Mouse (Mus musculus): ENCODE data around the gene Gtf2h3.
"Not testable (repeated sequence)": the region's sequence is repeated elsewhere in the genome, so short reads cannot be mapped to it uniquely, and the experiment has no call there.

The Gtf2h3 gene

DNA sequence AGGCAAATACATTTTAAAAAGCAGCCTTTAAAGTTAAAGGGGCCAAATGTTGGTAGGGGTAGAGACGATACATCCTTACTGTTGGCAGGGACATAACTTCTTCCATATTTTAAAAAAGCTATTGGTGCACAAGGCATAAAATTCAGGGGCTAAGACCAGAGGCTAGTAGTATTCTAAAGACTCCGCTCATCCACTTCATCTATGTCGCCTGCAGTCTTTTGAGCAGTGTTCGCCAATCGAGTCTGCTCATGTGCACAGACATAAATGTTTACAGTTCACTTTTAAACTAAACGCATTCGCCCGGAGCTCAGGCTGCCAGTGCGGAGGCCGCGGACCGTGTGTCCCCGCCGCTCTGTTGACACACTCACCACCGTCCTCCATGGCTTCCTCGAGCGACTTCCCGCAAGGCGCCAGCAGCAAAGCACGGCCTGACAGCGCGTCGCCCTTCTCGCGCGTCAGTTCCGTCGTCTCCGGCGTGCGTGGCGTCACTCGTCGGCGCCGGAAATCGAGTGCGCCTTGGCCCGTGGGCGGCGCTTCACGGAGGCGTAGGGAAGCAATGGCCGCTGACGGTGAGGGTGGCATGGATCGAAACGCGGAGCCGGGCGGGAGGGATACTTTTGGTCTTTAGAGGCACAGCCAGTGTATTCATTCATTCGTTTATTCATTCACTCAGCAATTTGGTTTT is at the start of gene Gtf2h3, which contains the start of gene Eif2b1:
Gtf2h3 (plus strand) TSS at position 508 of the 685 bp plus-strand sequence.
Eif2b1 (minus strand) TSS at position 499 of the 685 bp plus-strand sequence.
- peak; percentile 94 for DNase-seq (ENCODE audit: low spot score)

DNA sequence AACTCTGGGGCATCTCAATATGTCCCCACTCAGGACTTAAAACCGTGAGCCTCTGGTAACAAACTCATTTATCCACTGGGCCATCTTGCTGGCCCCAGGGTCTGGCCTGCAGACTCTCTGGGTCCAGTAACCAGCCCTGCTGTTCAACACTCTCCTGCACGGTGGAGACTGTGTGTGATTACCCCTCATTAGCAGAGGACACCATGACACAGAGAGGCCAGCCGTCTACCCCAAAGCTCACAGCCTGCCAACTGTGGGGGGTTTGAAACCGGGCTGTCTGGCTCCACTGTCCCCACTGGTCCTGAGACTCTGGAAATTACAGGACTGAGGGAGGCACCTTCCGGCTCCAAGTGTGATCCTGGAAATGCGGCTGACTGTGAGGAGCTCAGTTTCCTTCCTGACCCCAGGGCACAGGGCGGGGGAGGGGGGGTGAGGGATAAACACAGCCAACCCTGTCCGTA is 49.7 kb upstream of the Gtf2h3 start:
- no peak for DNase-seq (ENCODE audit: low spot score)

DNA sequence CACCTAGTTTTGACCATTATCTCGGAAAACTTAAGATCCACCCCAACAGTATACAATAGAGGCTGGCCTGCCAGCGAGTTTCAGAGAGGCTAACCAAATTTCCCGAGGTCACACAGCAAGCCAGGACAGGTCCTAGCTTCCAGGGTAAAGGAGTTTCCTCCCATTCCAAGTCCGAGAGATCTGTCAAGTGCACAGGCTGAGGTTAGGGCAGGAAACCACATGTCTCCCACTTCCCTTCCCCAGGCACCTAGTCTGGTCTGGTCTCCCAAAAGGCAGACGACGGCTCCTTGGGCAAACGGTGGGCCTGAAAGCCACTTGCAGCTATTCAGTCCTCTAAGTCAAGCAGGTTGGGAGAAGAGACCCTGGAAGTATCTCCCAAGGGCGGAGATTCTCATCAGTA is 49.2 kb upstream of the Gtf2h3 start:
- DNase-seq (ENCODE audit: low spot score): no peak

DNA sequence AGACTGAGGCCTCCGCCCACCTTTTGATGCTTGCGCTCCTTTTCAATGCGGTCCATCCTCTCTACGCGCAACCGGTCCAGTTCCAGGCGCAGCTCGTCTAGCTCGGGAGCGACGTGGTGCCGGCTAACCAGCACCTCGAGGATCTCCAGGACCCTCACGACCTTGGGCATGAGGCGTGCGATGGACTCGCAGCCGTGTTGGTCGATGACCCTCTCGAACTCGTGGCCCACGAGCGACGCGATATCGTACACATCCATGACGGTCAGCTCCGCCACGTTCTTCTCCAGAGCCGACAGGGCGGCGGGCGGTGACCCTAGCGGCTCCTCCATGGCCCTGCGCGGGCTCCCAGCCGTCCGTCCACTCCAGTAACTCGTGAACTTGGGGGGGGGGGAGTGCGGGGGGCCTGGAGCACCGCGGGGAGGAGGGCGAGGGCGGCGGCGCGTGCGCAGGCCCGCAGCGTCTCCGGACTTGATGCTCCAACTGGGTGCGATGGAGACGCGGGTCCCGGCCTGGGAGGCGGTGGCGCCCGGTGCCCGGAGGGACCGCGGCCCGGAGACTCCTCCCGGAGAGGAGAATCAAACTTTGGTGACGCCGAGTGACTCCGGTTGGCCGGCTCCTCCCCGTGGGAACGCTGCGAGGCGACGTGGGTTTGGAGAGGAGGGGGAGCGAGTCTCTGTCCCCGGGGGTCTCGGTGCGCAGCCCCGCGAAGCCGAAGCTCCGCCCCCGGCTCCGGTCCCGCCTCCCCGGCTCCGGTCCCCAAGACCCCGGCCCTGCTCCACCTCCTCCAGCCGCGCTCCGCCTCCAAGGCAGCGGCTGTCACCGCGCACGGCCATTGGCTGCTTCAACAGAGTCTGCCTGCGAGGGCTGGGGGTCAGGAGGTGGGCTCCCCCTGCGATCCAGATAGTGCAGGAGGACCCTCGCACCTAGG is 48.0 kb upstream of the Gtf2h3 start, which contains the start of gene Rilpl1:
Rilpl1 (minus strand) TSS at position 737 of the 928 bp plus-strand sequence.
- peak; percentile 49 for DNase-seq (ENCODE audit: low spot score)

DNA sequence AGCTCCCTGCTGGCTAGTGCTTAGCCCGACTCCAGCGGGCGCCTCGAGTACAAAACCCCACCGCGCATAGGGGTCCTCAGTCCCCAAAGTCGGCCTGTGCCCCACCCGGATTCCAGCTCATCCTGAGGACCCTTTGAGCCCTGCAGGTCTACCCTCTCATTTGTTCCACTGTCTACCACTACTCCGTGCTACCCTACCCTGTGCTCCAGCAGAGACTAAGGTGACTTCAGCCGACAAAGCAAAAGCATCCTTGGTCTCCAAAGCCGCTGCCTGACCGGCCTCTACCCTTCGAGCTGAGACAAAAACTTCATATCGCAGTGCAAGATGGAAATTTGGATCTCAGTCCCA is 47.4 kb upstream of the Gtf2h3 start:
- no peak for DNase-seq (ENCODE audit: low spot score)

DNA sequence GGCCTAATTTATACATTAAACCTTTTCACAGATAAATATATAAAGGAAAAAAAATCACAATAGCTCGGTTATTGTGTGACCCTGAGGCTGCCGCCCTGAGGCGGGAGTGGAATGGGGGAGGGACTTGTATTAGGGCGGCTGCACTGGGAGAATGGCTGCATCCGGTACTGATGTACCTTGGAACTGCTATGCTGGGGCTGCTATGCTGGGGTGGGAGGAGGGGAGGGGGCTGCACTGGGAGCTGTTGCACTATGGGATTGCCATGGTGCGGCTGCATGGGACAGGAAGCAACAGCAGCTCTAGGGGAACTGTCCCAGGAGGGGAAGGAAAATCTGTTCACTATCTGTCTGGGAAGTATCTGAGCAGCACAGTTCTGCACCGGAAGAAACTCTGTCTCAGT is 46.5 kb upstream of the Gtf2h3 start:
- DNase-seq (ENCODE audit: low spot score): no peak

DNA sequence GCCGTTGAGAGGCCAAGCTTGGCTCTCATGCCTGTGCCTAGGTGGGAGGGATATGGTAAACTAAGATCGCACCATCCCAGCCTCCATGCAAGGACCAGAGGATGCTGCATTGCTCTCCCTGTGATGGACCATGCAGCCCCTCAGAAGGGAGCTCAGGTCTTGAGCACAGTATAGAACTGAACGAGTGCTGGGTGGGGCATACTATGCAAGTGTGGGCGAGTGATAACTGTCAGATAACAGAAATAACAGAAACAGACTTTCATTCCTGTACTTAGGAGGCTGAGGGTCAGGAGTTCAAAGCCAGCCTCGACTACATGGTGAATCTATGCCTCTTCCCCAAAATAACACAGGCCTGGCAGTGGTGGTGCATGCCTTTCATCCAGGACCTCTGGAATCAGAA is 43.9 kb upstream of the Gtf2h3 start:
- DNase-seq (ENCODE audit: low spot score): no peak

DNA sequence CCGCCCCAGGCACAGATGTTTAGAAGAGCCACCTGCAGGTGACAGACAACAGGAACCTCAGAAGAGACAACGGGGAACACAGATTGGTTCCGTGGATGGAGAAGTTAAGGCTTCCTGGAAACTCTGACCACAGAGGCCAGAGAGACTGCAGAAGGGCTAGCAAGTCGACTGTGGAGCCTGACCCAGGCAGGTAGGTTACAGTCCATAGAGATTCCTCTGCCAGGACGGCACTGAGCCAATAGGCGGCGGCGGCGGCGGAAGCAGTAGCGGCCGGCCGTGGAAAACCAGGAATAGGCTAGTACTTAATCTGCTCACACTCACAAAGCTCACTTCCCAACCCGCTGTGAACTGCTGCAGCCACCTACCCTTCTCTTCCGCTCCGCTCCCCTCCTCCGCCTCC is 42.2 kb upstream of the Gtf2h3 start:
- peak; percentile 8 for DNase-seq (ENCODE audit: low spot score)

DNA sequence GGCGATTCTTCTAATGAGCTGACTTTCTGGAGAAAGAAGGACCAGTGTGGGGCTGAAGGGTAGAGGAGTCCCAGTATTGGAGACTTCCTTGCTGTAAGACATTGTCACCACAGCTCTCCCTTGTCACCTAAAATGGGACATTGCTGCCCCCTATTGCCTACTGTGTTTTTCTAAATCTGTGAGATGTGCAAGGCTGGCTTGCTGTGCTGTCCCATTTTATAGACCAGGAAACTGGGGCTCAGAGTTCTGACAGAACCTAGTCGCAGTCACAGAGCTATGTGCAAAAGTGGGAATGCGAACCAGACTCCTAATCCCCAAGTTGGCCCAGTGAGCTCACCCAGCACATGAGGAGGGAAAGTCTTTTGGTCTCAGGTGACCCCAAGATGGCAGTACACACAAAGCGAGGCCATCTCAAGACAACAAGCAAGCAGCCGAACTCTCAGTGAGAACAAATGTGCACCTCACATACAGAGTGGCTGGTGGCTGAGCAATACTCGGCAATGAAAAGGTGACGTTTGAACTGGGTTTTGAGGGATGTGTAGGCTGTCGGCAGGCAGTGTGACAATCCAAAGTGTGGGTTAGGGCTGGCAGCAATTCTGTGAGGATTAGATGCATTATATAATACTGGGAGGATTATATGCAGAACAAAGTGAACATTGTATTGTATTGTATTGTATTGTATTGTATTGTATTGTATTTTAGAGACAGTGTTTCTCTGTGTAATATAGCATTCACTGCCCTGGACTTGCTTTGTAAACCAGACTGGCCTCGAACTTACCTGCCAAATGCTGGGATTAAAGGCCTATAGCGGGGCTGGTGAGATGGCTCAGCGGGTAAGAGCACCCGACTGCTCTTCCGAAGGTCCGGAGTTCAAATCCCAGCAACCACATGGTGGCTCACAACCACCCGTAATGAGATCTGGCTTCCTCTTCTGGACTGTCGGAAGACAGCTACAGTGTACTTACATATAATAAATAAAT is 39.8 kb upstream of the Gtf2h3 start:
- peak; percentile 73 for DNase-seq (ENCODE audit: low spot score)

DNA sequence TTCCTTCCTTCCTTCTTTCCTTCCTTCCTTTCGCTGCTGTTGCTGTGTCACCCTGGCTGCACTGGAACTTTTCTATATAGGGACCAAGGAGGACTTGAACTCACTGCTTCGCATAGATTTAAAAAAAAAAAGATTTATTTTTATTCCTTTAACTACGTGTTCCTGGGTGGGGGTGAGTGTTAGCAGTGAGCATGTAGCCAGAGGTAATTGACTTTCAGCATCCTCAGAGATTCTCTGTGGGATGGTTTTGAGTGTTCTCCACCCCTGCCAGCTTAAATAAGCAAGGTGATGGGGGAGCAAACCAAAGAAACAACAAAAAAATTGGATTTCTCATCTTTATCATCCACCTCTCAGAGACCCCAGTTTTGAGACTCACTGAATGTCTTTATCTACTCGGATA is 39.0 kb upstream of the Gtf2h3 start:
- no peak for DNase-seq (ENCODE audit: low spot score)

DNA sequence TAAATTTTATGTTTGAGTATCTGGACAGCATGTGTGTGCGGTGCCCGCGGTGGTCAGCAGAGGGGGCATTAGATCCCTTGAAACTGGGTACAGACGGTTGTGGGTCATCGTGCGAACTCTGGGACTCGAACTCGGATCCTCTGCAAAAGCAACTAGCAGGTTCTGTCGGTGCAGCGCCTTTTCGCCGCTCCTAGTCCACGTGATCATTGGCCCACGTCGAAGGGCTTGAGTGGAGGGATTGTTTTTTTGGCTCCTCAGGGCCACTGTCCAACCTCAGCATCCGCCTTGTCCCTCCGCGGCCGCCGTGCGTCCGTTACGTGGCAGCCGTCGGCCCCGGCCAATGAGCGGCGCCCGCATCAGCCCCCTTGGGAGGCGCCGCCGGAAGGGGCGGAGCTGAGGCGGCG is 38.6 kb upstream of the Gtf2h3 start, which contains the start of gene Tmed2:
Tmed2 (plus strand) TSS at position 313 of the 404 bp plus-strand sequence.
- peak; percentile 95 for DNase-seq (ENCODE audit: low spot score)

DNA sequence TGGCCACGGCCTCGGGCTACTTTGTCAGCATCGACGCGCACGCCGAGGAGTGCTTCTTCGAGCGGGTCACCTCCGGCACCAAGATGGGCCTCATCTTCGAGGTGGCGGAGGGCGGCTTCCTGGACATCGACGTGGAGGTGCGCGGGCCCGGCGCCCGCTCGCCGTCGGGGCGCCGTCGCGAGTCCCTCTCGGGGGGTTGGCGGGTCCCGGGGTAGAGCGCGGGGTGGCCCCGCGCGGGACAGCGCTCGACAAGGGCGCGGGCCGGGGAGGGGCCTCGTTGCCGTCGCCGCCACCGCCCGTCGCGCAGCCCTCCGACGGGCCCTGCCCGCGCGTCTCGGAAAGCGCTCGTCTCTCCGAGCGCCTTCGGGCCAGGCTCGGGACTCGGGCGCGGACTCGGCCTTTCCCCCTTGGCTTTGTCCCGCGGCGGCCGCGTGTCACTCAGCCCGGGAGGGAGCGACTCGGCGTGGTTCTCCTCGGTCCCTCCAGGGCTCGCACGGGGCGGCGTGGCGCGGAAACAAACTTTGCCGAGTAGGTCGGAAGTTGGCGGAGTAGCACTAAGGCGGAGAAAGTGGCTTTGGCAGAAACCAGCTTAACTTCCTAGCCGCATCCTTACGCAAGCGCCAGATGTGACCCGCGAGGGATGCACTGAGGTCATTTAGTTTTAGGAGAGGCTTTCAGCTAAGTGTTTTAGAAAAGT is 37.9 kb upstream of the Gtf2h3 start:
- DNase-seq (ENCODE audit: low spot score): peak; percentile 63

DNA sequence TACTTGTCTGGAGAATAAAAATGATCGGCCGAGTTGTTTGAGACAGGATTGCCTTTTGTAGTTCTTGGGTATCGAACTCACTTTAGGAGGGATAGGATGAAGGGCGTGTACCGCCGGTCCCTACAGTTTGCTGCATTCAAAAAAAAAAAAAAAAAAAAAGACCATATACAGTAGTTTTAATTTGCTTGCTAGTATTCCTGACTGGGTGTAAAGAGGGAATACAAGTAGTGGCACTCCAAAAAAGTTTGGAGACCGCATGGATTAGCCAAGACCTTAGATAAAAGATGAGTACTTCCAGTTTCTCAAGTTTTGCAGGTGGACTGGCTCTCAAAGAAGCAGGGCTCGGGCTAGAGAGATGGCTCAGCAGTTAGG is 37.4 kb upstream of the Gtf2h3 start:
- no peak for DNase-seq (ENCODE audit: low spot score)

DNA sequence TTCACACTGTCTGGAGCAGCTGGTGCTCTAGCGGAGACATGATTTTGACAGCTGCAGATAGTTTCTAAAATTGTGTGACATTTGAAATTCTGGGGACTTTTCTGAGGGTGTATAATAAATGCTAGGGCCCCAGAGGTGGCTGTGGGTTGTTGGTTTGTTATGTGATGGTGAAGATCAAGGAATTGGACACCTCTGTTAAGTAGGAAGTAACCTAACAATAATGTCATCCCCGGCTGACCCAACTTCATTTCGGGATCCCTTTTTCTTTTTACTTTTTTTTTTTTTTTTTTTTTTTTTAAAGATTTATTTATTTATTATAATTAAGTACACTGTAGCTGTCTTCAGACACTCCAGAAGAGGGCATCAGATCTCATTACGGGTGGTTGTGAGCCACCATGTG is 28.2 kb upstream of the Gtf2h3 start:
- DNase-seq (ENCODE audit: low spot score): not testable (repeated sequence)

DNA sequence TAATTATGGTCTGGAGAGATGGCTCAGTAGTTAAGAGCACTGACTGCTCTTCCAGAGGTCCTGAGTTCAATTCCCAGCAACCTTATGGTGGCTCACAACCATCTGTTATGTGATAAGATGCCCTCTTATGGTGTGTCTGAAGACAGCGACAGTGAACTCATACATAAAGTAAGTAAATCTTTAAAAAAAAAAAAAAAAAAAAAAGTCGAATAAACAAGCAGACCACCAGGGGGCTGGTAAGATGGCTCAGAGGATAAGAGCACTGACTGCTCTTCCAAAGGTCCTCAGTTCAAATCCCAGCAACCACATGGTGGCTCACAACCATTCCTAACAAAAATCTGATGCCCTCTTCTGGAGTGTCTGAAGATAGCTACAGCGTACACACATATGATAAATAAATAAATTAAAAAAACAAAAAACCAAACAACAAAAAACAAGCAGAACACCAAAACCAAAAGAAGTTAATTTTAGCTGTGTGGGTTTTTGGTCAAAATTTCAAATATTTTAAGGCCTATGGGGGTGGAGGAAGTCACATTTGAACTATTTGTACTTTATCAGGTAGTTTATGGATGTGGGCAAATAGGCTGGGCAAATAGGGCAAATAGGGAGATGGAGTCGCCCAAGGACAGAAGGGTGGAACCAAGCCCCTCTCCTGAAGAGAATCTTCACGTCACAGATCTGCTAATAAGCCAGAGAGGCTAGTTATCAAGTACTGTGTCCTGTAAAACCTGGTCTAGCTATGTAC is 27.4 kb upstream of the Gtf2h3 start:
- not testable (repeated sequence) for DNase-seq (ENCODE audit: low spot score)

DNA sequence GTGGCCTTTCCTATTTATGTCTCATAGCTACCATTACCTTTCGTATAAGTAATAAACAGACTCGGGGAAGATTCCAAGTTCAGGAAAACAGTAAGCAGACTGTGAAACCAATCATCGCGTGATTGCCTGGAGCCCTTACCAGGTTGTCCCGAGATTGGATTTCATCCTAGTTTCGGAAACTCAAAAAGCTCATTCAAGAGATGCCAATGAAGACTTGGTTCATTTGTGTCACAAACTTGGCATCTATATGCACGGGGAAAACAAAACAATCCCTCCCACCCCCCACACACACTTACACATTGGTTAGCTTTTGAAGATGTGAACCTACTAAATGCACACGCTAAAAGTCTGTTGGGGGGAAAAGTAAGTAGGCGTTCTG is 26.9 kb upstream of the Gtf2h3 start:
- DNase-seq (ENCODE audit: low spot score): no peak

DNA sequence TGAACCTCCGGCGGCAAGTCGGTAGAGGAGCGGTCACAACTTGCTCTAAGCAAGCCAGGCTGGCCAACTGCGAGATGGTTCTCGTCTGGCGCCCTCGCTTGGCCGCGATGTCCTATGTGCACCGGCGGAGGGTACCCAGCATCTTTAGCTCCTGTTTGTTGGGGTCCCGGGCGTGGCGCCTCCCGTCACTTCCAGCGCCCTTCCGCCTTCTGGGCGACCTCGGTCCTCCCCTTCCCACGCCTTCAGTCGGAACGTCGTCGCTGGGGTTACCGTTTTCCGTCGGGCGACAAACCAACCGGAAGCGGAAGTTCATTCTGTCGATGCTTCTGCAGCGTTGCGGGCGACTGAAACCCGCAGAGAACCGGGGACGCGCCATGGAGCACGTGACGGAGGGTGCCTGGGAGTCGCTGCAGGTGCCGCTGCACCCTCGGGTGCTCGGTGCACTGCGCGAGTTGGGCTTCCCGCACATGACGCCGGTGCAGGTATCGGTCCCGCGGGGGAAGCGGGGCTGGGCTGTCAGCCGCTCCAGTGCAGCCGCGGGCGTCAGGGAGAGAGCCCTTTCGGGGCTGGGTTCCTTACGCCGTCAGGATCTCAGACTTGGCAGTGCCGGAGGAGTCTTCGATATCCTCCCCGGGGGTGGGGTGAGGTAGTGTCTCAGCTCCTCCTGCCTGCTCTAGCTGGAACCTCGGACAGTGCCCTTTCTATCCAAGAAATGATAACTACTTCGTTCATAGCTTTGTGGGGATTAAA is 26.2 kb upstream of the Gtf2h3 start, which contains the start of gene Ddx55:
Ddx55 (plus strand) TSS at position 307 of the 750 bp plus-strand sequence.
- DNase-seq (ENCODE audit: low spot score): peak; percentile 94

DNA sequence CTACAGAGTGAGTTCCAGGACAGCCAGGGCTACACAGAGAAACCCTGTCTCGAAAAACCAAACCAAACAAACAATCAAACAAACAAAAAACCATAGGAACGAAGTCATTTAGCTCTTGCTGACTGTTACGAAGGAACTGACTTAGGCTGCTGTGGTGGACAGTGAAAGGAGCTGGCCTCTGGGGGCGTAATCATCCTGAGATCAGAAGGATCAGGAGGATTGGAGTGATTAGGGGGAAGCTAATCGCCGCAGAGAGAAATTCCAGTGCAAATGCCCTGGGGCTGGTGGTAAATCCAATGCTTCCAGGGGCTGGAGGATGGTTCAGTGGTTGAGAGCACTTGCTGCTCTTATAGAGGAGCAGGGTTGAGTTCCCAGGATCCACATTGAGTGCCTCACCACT is 25.3 kb upstream of the Gtf2h3 start:
- DNase-seq (ENCODE audit: low spot score): no peak

DNA sequence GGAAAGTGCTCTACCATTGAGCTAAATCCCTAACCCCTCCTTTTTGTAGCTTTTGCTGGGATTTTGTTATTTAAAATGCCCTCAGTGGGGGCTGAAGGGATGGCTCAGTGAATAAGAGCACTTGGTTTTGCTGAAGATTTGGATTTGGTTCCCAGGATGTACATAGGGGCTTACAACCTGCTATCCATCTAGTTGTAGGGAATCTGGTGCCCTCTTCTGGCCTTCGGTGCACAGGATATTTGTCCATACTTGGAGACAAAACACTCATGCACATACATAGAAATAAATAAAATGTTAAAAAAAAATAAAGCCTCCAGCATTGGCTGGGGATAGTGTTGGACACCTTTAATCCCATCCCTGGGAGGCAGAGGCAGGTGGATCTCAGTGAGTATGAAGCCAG is 23.8 kb upstream of the Gtf2h3 start:
- DNase-seq (ENCODE audit: low spot score): no peak

DNA sequence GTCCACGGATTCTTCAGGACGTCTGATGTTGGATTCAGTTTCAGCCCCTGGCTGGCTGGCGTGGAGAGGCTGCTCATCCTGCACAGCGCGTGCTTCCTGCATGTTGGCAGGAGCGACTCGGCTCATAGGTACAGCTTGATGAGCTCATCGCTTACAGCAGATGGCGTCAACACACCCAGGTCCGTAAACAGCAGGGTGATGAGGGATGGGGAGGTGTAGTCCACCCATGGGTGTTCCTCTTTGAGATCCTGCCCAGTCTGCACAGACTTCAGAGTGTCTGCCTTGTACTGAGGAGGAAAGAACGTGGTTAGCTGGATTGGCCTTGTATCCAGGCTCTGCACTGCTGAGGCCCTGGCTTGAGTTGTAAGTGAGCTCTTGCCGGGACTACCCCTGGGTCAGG is 7.9 kb upstream of the Gtf2h3 start:
- DNase-seq (ENCODE audit: low spot score): no peak
